Mouse (Mus musculus) mammary gland, adult 2 months (tissue): ENCODE data around the gene Olfr478. TPM values are rescaled to one million over a fixed set of nuclear protein-coding genes. Genes with fewer than 3 reads are reported as not detected.

ENCODE experiments used
- polyA plus RNA-seq: library from polyadenylated mRNA; depleted of rRNA; stranded (reverse); fragments of >200 nt; gene quantifications from 2 replicates; pipeline ENCODE4 v1.2.3, GENCODE M21; 2012; ENCODE audit warnings: low replicate concordance; rRNA removed

Olfr478 gene
- polyA plus RNA-seq, result not detected in 2 replicates

GRCm38 (mm10) chr7:108033889-108034288 is at the start of gene Olfr478:
Olfr478 (minus strand) TSS chr7:108033989.

GRCm38 (mm10) chr7:108079555-108079954 is 45.8 kb upstream of the Olfr478 start, which contains the start of gene Olfr481:
Olfr481 (plus strand) TSS chr7:108079855.

GRCm38 (mm10) chr7:108067246-108067645 is 33.5 kb upstream of the Olfr478 start, which contains the start of gene Olfr480:
Olfr480 (minus strand) TSS chr7:108067346.

GRCm38 (mm10) chr7:108050393-108050792 is 16.6 kb upstream of the Olfr478 start, which contains the start of gene Olfr479:
Olfr479 (plus strand) TSS chr7:108050693.

GRCm38 (mm10) chr7:107986393-107986792 is 47.4 kb downstream of the Olfr478 start, which contains the start of gene Olfr477:
Olfr477 (plus strand) TSS chr7:107986693.

Other genes with a start within 250 kb of the Olfr478 start
- 0.06 TPM in 1 of 2 replicates, not detected in the other for gene Ovch2, start 232.8 kb downstream of the Olfr478 start, polyA plus RNA-seq
- not detected in 2 replicates for gene Olfr467, start 221.7 kb downstream of the Olfr478 start, polyA plus RNA-seq
- gene Olfr469, start 208.4 kb downstream of the Olfr478 start, polyA plus RNA-seq, result not detected in 2 replicates
- gene Olfr470, start 186.5 kb downstream of the Olfr478 start, polyA plus RNA-seq, result not detected in 2 replicates
- not detected in 2 replicates for gene Olfr472, start 136.1 kb downstream of the Olfr478 start, polyA plus RNA-seq
- not detected in 2 replicates for gene Olfr473, start 103.5 kb downstream of the Olfr478 start, polyA plus RNA-seq
- not detected in 2 replicates for gene Olfr474, start 79.3 kb downstream of the Olfr478 start, polyA plus RNA-seq
- gene Olfr476, start 69.2 kb downstream of the Olfr478 start, polyA plus RNA-seq, result not detected in 2 replicates
- not detected in 2 replicates for gene Olfr477, start 47.3 kb downstream of the Olfr478 start, polyA plus RNA-seq
- not detected in 2 replicates for gene Olfr479, start 16.7 kb upstream of the Olfr478 start, polyA plus RNA-seq
- not detected in 2 replicates for gene Olfr480, start 33.4 kb upstream of the Olfr478 start, polyA plus RNA-seq
- gene Olfr481, start 45.9 kb upstream of the Olfr478 start, polyA plus RNA-seq, result not detected in 2 replicates
- not detected in 2 replicates for gene Olfr482, start 63.6 kb upstream of the Olfr478 start, polyA plus RNA-seq
- not detected in 2 replicates for gene Olfr483, start 66.9 kb upstream of the Olfr478 start, polyA plus RNA-seq
- not detected in 2 replicates for gene Olfr484, start 93.5 kb upstream of the Olfr478 start, polyA plus RNA-seq
- gene Olfr485, start 125.9 kb upstream of the Olfr478 start, polyA plus RNA-seq, result not detected in 2 replicates
- gene Olfr486, start 138.8 kb upstream of the Olfr478 start, polyA plus RNA-seq, result not detected in 2 replicates
- not detected in 2 replicates for gene Olfr487, start 180.6 kb upstream of the Olfr478 start, polyA plus RNA-seq
- gene Olfr488, start 224.4 kb upstream of the Olfr478 start, polyA plus RNA-seq, result not detected in 2 replicates